Mouse (Mus musculus): ENCODE data around the gene Zfand4. TPM values are rescaled to one million over a fixed set of nuclear protein-coding genes. Genes with fewer than 3 reads are reported as not detected.

The Zfand4 gene
- polyA plus RNA-seq, 1 experiment from 2014 or later, result 4.9 TPM

GRCm38 (mm10) chr6:116240371-116240770 lies 23.7 kb upstream of the Zfand4 start:
- no peak overlapping the region for H3K4me3 ChIP-seq (replicated peaks; ENCODE audit: low read depth, low read length)
- H3K4me2 ChIP-seq (ENCODE audit: low read length), result no peak overlapping the region
- WGBS, result 66% methylated on average over 2 of the region's 2 CpGs
- peaks cover 43% of the 10 kb centered on the region for H3K36me3 ChIP-seq (ENCODE audit: insufficient read depth, low read length)
- no peaks in the 10 kb centered on the region for H3K4me1 ChIP-seq (replicated peaks; ENCODE audit: insufficient read depth, low read length)
- no peak for TF ChIP-seq CTCF (IDR thresholded peaks at IDR 0.05; ENCODE audit: low read depth)
- DNase-seq (ENCODE audit: low spot score) (no peak), ATAC-seq (replicated peaks; ENCODE audit: low FRiP score, low read depth) (no peak)
- no peaks in the 10 kb centered on the region for H3K9me3 ChIP-seq (replicated peaks; ENCODE audit: low read length)
- H3K9ac ChIP-seq (ENCODE audit: low read depth, low read length), result no peak overlapping the region
- H3K27me3 ChIP-seq (ENCODE audit: insufficient read depth, low read length), result no peaks in the 10 kb centered on the region
- no peak overlapping the region for H3K27ac ChIP-seq

DNA sequence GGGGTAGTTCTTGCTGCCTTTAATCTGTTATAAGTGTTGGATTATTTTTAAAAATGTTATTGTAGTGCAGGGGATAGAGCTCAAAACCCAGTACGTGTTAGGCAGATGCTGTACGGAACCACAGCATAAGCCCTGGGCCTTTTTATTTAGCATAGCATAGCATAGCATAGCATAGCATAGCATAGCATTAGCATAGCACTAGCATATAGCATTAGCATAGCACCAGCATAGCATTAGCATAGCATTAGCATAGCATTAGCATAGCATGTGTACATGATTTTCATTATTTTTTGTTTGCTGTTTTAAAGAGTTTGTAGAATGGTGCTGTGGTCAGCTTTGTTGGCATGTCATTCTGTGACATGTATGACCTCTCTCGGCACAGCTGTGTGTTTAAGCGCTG lies 4.4 kb upstream of the Zfand4 start:
- DNase-seq (ENCODE audit: low spot score) (no peak), ATAC-seq (replicated peaks; ENCODE audit: low FRiP score, low read depth) (no peak)
- H3K27me3 ChIP-seq (ENCODE audit: insufficient read depth, low read length), result no peaks in the 10 kb centered on the region
- H3K36me3 ChIP-seq (ENCODE audit: insufficient read depth, low read length), result peaks cover 39% of the 10 kb centered on the region; the same call in 1 of the 2 replicates
- no peak overlapping the region for H3K4me2 ChIP-seq (ENCODE audit: low read length)
- TF ChIP-seq CTCF (IDR thresholded peaks at IDR 0.05; ENCODE audit: low read depth), result no peak
- no peaks in the 10 kb centered on the region for H3K4me1 ChIP-seq (replicated peaks; ENCODE audit: insufficient read depth, low read length)
- no peaks in the 10 kb centered on the region for H3K9me3 ChIP-seq (replicated peaks; ENCODE audit: low read length)
- no peak overlapping the region for H3K4me3 ChIP-seq (replicated peaks; ENCODE audit: low read depth, low read length)
- no peak overlapping the region for H3K9ac ChIP-seq (ENCODE audit: low read depth, low read length)
- H3K27ac ChIP-seq, result no peak overlapping the region
- 90% methylated on average over 4 of the region's 4 CpGs for WGBS

DNA sequence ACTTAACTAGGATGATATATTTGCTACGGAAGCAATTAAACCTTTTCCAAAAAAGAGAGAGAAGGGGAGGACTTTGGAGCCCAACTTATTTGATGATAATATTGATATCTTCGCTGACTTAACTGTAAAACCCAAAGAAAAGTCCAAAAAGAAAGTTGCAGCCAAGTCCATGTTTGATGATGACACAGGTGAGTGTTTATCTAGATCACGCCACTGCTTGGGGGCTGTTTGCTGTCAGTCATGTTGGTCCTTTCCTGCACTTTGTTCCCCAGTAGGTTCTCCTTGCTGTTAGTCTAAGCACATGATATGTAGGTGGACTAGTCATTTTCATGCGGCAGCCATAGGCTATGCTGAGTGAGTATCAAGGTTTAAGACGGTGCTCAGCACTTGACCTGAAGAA lies 3.5 kb upstream of the Zfand4 start:
- ATAC-seq (replicated peaks; ENCODE audit: low FRiP score, low read depth), result no peak
- 93% methylated on average over 5 of the region's 5 CpGs for WGBS
- TF ChIP-seq CTCF (IDR thresholded peaks at IDR 0.05; ENCODE audit: low read depth), result no peak
- DNase-seq (ENCODE audit: low spot score), result no peak
- H3K4me1 ChIP-seq (replicated peaks; ENCODE audit: insufficient read depth, low read length), result no peaks in the 10 kb centered on the region
- H3K4me2 ChIP-seq (ENCODE audit: low read length), result no peak overlapping the region
- no peak overlapping the region for H3K9ac ChIP-seq (ENCODE audit: low read depth, low read length)
- no peaks in the 10 kb centered on the region for H3K9me3 ChIP-seq (replicated peaks; ENCODE audit: low read length)
- H3K36me3 ChIP-seq (ENCODE audit: insufficient read depth, low read length), result peaks cover 34% of the 10 kb centered on the region; the same call in 1 of the 2 replicates
- no peaks in the 10 kb centered on the region for H3K27me3 ChIP-seq (ENCODE audit: insufficient read depth, low read length)
- no peak overlapping the region for H3K27ac ChIP-seq
- H3K4me3 ChIP-seq (replicated peaks; ENCODE audit: low read depth, low read length), result no peak overlapping the region

DNA sequence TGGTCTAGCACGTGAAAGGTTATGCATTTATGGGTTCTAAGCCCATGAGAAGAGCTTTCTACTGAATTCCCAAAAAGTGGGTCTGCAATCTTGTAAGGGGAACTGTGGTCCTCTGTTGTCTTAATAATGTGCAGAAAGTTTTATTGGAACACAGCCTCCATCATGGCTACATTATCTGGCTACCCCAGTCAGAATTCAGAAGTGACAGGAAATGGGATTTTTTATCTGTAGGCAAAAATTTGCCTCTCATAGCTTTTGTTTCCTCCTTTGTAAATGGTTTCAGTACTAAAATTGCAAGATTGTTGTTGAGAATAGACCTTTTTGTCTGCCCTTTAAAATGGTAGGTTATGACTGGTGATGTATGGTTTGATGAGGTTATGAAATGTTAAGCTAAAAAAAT lies 1.2 kb upstream of the Zfand4 start:
- Histone ChIP-seq H3K4me1 (replicated peaks; ENCODE audit: insufficient read depth, low read length) (no peaks in the 10 kb centered on the region; the same call in 1 of the 2 replicates), H3K9me3 (replicated peaks; ENCODE audit: low read length) (no peaks in the 10 kb centered on the region), H3K27ac (no peak overlapping the region), H3K27me3 (ENCODE audit: insufficient read depth, low read length) (no peaks in the 10 kb centered on the region), H3K9ac (ENCODE audit: low read depth, low read length) (no peak overlapping the region), H3K4me3 (replicated peaks; ENCODE audit: low read depth, low read length) (no peak overlapping the region), H3K36me3 (ENCODE audit: insufficient read depth, low read length) (peaks cover 23% of the 10 kb centered on the region; the same call in 1 of the 2 replicates), H3K4me2 (ENCODE audit: low read length) (no peak overlapping the region)
- ATAC-seq (replicated peaks; ENCODE audit: low FRiP score, low read depth) (no peak), DNase-seq (ENCODE audit: low spot score) (no peak)
- 80% methylated on average over 1 of the region's 1 CpGs for WGBS
- no peak for TF ChIP-seq CTCF (IDR thresholded peaks at IDR 0.05; ENCODE audit: low read depth)

DNA sequence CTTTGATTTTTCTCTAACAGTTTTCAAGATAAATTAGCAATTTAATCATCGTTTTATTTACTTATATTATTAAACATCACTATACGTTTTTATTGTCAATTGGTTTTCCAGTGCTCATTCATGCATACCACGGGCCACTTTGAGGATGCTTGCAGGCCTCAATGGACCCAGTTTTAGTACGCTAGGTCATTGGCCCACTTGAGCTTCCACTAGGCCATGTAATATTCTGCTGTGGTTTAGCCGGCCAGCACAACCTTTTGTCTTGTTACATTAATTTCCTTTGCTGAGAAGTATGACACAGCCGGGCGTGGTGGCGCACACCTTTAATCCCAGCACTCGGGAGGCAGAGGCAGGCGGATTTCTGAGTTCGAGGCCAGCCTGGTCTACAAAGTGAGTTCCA lies 814 bp downstream of the Zfand4 start:
- no peak for TF ChIP-seq CTCF (IDR thresholded peaks at IDR 0.05; ENCODE audit: low read depth)
- no peak for ATAC-seq (replicated peaks; ENCODE audit: low FRiP score, low read depth)
- Histone ChIP-seq H3K4me1 (replicated peaks; ENCODE audit: insufficient read depth, low read length) (no peaks in the 10 kb centered on the region; the same call in 1 of the 2 replicates), H3K36me3 (ENCODE audit: insufficient read depth, low read length) (peaks cover 19% of the 10 kb centered on the region; the same call in 1 of the 2 replicates), H3K4me3 (replicated peaks; ENCODE audit: low read depth, low read length) (peak overlapping the region; percentile 56; the same call in 1 of the 2 replicates), H3K9ac (ENCODE audit: low read depth, low read length) (no peak overlapping the region), H3K4me2 (ENCODE audit: low read length) (peak overlapping the region; percentile 86), H3K9me3 (replicated peaks; ENCODE audit: low read length) (no peaks in the 10 kb centered on the region), H3K27me3 (ENCODE audit: insufficient read depth, low read length) (no peaks in the 10 kb centered on the region), H3K27ac (no peak overlapping the region)
- 83% methylated on average over 11 of the region's 11 CpGs for WGBS
- DNase-seq (ENCODE audit: low spot score), result no peak

- TF ChIP-seq CTCF (IDR thresholded peaks at IDR 0.05; ENCODE audit: low read depth), result no peak
- no peak for ATAC-seq (replicated peaks; ENCODE audit: low FRiP score, low read depth)
- Histone ChIP-seq H3K4me1 (replicated peaks; ENCODE audit: insufficient read depth, low read length) (no peaks in the 10 kb centered on the region; the same call in 1 of the 2 replicates), H3K36me3 (ENCODE audit: insufficient read depth, low read length) (peaks cover 17% of the 10 kb centered on the region; the same call in 1 of the 2 replicates), H3K4me3 (replicated peaks; ENCODE audit: low read depth, low read length) (no peak overlapping the region), H3K4me2 (ENCODE audit: low read length) (no peak overlapping the region), H3K9me3 (replicated peaks; ENCODE audit: low read length) (no peaks in the 10 kb centered on the region), H3K9ac (ENCODE audit: low read depth, low read length) (no peak overlapping the region), H3K27me3 (ENCODE audit: insufficient read depth, low read length) (no peaks in the 10 kb centered on the region), H3K27ac (no peak overlapping the region)
- 61% methylated on average over 4 of the region's 4 CpGs for WGBS
- DNase-seq (ENCODE audit: low spot score), result no peak
Observed at GRCm38 (mm10) chr6:116265603-116266002, 1.6 kb downstream of the Zfand4 start.
